Mouse (Mus musculus): ENCODE measurements at regions not wholly inside any gene's neighbourhood (a gene's known extent, or its start where the extent isn't known, plus 50 kb on each side); places are given as distances from the start of the nearest gene placed in this dataset.

DNA sequence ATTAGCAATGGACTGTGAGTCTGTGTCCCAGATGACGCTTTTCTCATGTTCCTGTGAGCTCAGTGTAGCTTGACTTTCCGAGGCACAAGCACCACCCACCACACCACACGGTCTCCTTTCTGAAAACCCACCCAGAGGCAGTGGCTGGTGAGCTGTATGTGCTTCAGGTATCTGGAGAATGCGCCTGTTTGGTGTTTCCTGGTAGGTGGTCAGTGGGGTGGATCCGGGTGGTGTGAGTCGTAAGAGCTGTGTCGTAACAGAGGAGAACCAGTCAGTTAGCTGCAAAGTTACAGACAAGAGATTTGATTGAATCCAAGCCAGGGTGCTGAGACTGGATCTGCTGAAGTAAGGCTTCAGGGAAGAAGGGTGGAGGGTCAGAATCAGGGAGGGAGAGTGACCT, 65.1 kb upstream of the Arhgap28 start:
- no peak for TF ChIP-seq CTCF (IDR thresholded peaks at IDR 0.05; ENCODE audit: low read depth)
- TF ChIP-seq EP300 (IDR thresholded peaks at IDR 0.05; ENCODE audit: low read depth): no peak
